Mouse (Mus musculus): ENCODE data around the gene Psmg3.
A peak's percentile ranks its signal among the peaks of the same experiment; 100 is the strongest.

Psmg3 gene

GRCm38 (mm10) chr5:139793338-139794089 is 33.2 kb downstream of the Psmg3 start:
- no peak for DNase-seq

DNA sequence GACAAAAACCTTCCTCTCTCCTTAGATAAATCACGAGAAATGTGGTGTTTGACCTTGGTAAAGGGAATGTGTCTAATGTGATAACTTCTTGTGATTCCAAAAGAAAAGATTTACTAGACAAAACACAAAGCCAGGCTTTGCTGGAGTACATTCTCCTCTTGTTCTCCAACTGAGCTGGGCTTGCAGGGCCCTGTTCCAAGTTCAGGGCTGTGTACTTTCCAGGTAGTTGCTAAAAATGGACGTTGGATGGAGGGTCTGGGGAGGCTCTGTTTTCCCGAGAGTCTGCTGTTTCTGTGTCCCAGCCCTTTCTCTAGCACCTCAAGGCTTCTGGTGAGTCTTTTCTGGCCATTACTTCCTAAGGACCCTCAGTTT is 33.7 kb downstream of the Psmg3 start:
- no peak for DNase-seq

GRCm38 (mm10) chr5:139792159-139792775 is 34.4 kb downstream of the Psmg3 start:
- no peak for DNase-seq

GRCm38 (mm10) chr5:139791227-139792158 is 35.2 kb downstream of the Psmg3 start, which contains the start of gene Mafk:
Gene Mafk (plus strand): TSS chr5:139791513.
- DNase-seq = peak; percentile 78 to 83

DNA sequence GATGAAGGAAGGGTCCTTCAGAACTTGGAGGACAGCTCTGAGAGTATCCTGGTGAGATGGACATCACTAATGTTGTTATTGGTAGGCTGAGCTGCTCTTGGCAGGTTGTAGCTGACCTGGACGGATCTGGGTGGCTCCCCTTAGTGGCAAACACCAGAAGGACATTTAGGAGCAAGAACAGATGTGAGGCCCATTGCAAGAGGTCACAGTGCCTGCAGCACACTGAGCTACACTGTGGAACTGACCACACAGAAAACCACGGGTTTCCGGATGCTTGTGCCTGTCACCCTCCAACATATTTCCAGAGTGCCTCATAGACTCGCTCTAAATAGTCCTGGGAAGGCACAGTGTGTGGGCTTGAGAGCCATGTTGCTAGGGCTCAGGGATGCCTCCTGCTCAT is 37.2 kb downstream of the Psmg3 start:
- DNase-seq = no peak

GRCm38 (mm10) chr5:139781406-139781805 is 45.3 kb downstream of the Psmg3 start:
- no peak for DNase-seq

GRCm38 (mm10) chr5:139776966-139777365 is 49.7 kb downstream of the Psmg3 start:
- no peak for DNase-seq

GRCm38 (mm10) chr5:139775216-139775926 is 51.3 kb downstream of the Psmg3 start, which contains the start of gene Ints1:
Gene Ints1 (minus strand): TSS chr5:139775674.
- DNase-seq = peak; percentile 96 to 98

Measured in cerebellum, adult 18-20 months (tissue).